Mouse (Mus musculus): ENCODE data around the gene Ric1. TPM values are rescaled to one million over a fixed set of nuclear protein-coding genes. Genes with fewer than 3 reads are reported as not detected.

Ric1 gene
- total and polyA plus RNA-seq, 2 experiments from 2014 or later, result 12.0 to 39.5 TPM

GRCm38 (mm10) chr19:29648550-29648914, 126.5 kb downstream of the Ric1 start:
- peak overlapping the region; percentile 68 for H3K4me2 ChIP-seq (ENCODE audit: low read depth, low read length)
- peak overlapping the region; percentile 91 for H3K9ac ChIP-seq (replicated peaks; ENCODE audit: low read length)
- H3K4me3 ChIP-seq (ENCODE audit: low read length), result peak overlapping the region; percentile 89
- no peak for DNase-seq (ENCODE audit: low spot score)
- H3K36me3 ChIP-seq (ENCODE audit: insufficient read depth, low read length), result no peaks in the 10 kb centered on the region; the same call in 1 of the 2 replicates
- no peak for ATAC-seq
- H3K27me3 ChIP-seq (ENCODE audit: insufficient read depth, low read length), result no peaks in the 10 kb centered on the region
- H3K27ac ChIP-seq, result peak overlapping the region; percentile 93; the same call in 1 of the 2 replicates
- TF ChIP-seq CTCF (IDR thresholded peaks at IDR 0.05; ENCODE audit: low read depth), result no peak
- H3K9me3 ChIP-seq (ENCODE audit: low read length), result no peaks in the 10 kb centered on the region
- no peaks in the 10 kb centered on the region for H3K4me1 ChIP-seq (ENCODE audit: insufficient read depth, low read length)
- WGBS, result 28% methylated on average over 4 of the region's 4 CpGs

GRCm38 (mm10) chr19:29649683-29650082, 127.6 kb downstream of the Ric1 start:
- 93% methylated on average over 1 of the region's 1 CpGs for WGBS
- Histone ChIP-seq H3K36me3 (ENCODE audit: insufficient read depth, low read length) (no peaks in the 10 kb centered on the region; the same call in 1 of the 2 replicates), H3K4me3 (ENCODE audit: low read length) (no peak overlapping the region), H3K9ac (replicated peaks; ENCODE audit: low read length) (no peak overlapping the region), H3K4me2 (ENCODE audit: low read depth, low read length) (no peak overlapping the region), H3K27ac (no peak overlapping the region), H3K27me3 (ENCODE audit: insufficient read depth, low read length) (no peaks in the 10 kb centered on the region), H3K9me3 (ENCODE audit: low read length) (no peaks in the 10 kb centered on the region), H3K4me1 (ENCODE audit: insufficient read depth, low read length) (no peaks in the 10 kb centered on the region)
- no peak for ATAC-seq
- DNase-seq (ENCODE audit: low spot score), result no peak
- no peak for TF ChIP-seq CTCF (IDR thresholded peaks at IDR 0.05; ENCODE audit: low read depth)

GRCm38 (mm10) chr19:29653768-29654265, 131.7 kb downstream of the Ric1 start:
- Histone ChIP-seq H3K36me3 (ENCODE audit: insufficient read depth, low read length) (no peaks in the 10 kb centered on the region), H3K9ac (replicated peaks; ENCODE audit: low read length) (no peak overlapping the region), H3K4me3 (ENCODE audit: low read length) (no peak overlapping the region), H3K4me2 (ENCODE audit: low read depth, low read length) (no peak overlapping the region), H3K27me3 (ENCODE audit: insufficient read depth, low read length) (no peaks in the 10 kb centered on the region), H3K9me3 (ENCODE audit: low read length) (no peaks in the 10 kb centered on the region), H3K4me1 (ENCODE audit: insufficient read depth, low read length) (no peaks in the 10 kb centered on the region), H3K27ac (no peak overlapping the region)
- no peak for TF ChIP-seq CTCF (IDR thresholded peaks at IDR 0.05; ENCODE audit: low read depth)
- ATAC-seq (no peak), DNase-seq (ENCODE audit: low spot score) (no peak)
- 87% methylated on average over 9 of the region's 9 CpGs for WGBS

GRCm38 (mm10) chr19:29655148-29655547, 133.1 kb downstream of the Ric1 start:
- ATAC-seq (no peak), DNase-seq (ENCODE audit: low spot score) (no peak)
- Histone ChIP-seq H3K27ac (no peak overlapping the region), H3K27me3 (ENCODE audit: insufficient read depth, low read length) (no peaks in the 10 kb centered on the region), H3K9me3 (ENCODE audit: low read length) (no peaks in the 10 kb centered on the region), H3K4me2 (ENCODE audit: low read depth, low read length) (no peak overlapping the region), H3K4me1 (ENCODE audit: insufficient read depth, low read length) (no peaks in the 10 kb centered on the region), H3K4me3 (ENCODE audit: low read length) (no peak overlapping the region), H3K9ac (replicated peaks; ENCODE audit: low read length) (no peak overlapping the region), H3K36me3 (ENCODE audit: insufficient read depth, low read length) (no peaks in the 10 kb centered on the region)
- WGBS, result 16% methylated on average over 6 of the region's 6 CpGs
- no peak for TF ChIP-seq CTCF (IDR thresholded peaks at IDR 0.05; ENCODE audit: low read depth)

- 82% methylated on average over 4 of the region's 4 CpGs for WGBS
- Histone ChIP-seq H3K27me3 (ENCODE audit: insufficient read depth, low read length) (no peaks in the 10 kb centered on the region), H3K4me3 (ENCODE audit: low read length) (no peak overlapping the region), H3K4me2 (ENCODE audit: low read depth, low read length) (no peak overlapping the region), H3K9ac (replicated peaks; ENCODE audit: low read length) (no peak overlapping the region), H3K36me3 (ENCODE audit: insufficient read depth, low read length) (no peaks in the 10 kb centered on the region), H3K4me1 (ENCODE audit: insufficient read depth, low read length) (no peaks in the 10 kb centered on the region), H3K27ac (no peak overlapping the region), H3K9me3 (ENCODE audit: low read length) (no peaks in the 10 kb centered on the region)
- ATAC-seq (no peak), DNase-seq (ENCODE audit: low spot score) (no peak)
- no peak for TF ChIP-seq CTCF (IDR thresholded peaks at IDR 0.05; ENCODE audit: low read depth)
Observed at GRCm38 (mm10) chr19:29656029-29656428, 133.9 kb downstream of the Ric1 start.

Other genes with a start within 250 kb of the Ric1 start
- 2.3 TPM in 1 of 2 replicates, not detected in the other for gene Insl6, start 196.9 kb upstream of the Ric1 start, total RNA-seq (2014; rRNA removed)
- gene Insl6, start 196.9 kb upstream of the Ric1 start, polyA plus RNA-seq (2015; fragmentation: Nextera tagmentation; extraction: Ambion mirVana), result 1.8 and 2.6 TPM in 2 replicates
- gene Rln1, start 187.6 kb upstream of the Ric1 start, total RNA-seq (2014; rRNA removed), result 3.1 and 6.6 TPM in 2 replicates
- 7.2 and 7.3 TPM in 2 replicates for gene Rln1, start 187.6 kb upstream of the Ric1 start, polyA plus RNA-seq (2015; fragmentation: Nextera tagmentation; extraction: Ambion mirVana)
- gene Plgrkt, start 154.9 kb upstream of the Ric1 start, total RNA-seq (2014; rRNA removed), result 18.2 and 27.9 TPM in 2 replicates
- gene Plgrkt, start 154.9 kb upstream of the Ric1 start, polyA plus RNA-seq (2015; fragmentation: Nextera tagmentation; extraction: Ambion mirVana), result 58.7 and 66.3 TPM in 2 replicates
- 0.16 and 0.61 TPM in 2 replicates for gene Cd274, start 154.8 kb upstream of the Ric1 start, total RNA-seq (2014; rRNA removed)
- gene Cd274, start 154.8 kb upstream of the Ric1 start, polyA plus RNA-seq (2015; fragmentation: Nextera tagmentation; extraction: Ambion mirVana), result 0.24 and 0.28 TPM in 2 replicates
- gene Pdcd1lg2, start 111.4 kb upstream of the Ric1 start, total RNA-seq (2014; rRNA removed), result 0.18 and 0.94 TPM in 2 replicates
- 0.14 and 0.16 TPM in 2 replicates for gene Pdcd1lg2, start 111.4 kb upstream of the Ric1 start, polyA plus RNA-seq (2015; fragmentation: Nextera tagmentation; extraction: Ambion mirVana)
- 22.5 and 28.7 TPM in 2 replicates for gene Ermp1, start 126.1 kb downstream of the Ric1 start, total RNA-seq (2014; rRNA removed)
- 10.9 and 11.4 TPM in 2 replicates for gene Ermp1, start 126.1 kb downstream of the Ric1 start, polyA plus RNA-seq (2015; fragmentation: Nextera tagmentation; extraction: Ambion mirVana)
- gene Mlana, start 175.5 kb downstream of the Ric1 start, total RNA-seq (2014; rRNA removed), result not detected in 2 replicates
- not detected in 2 replicates for gene Mlana, start 175.5 kb downstream of the Ric1 start, polyA plus RNA-seq (2015; fragmentation: Nextera tagmentation; extraction: Ambion mirVana)

Measured in hindbrain, postnatal 0 days (tissue).